Mouse (Mus musculus) liver, embryonic 13.5 days (tissue): ENCODE data around the gene Phf10. TPM values are rescaled to one million over a fixed set of nuclear protein-coding genes. Genes with fewer than 3 reads are reported as not detected.
A peak's percentile ranks its signal among the peaks of the same experiment; 100 is the strongest.
"Not testable (repeated sequence)": the region's sequence is repeated elsewhere in the genome, so short reads cannot be mapped to it uniquely, and the experiment has no call there.

ENCODE experiments used
- ATAC-seq: fragments of 200-750 bp; cut with Nextera tagmentation; 2 replicates; pipeline ENCODE4 v1.8.0; 2017; ENCODE audit warnings: low read depth, mild to moderate bottlenecking, moderate number of reproducible peaks, moderate library complexity
- DNase-seq: peaks from one replicate; pipeline ENCODE4 v3.0.0; 2022
- H3K27ac ChIP-seq: fragments of 300-500 bp; sonication (generic); 2 replicates; pipeline ENCODE4 v1.5.1; 2015; ENCODE audit warnings: moderate library complexity, mild to moderate bottlenecking, inconsistent platforms
- H3K27me3 ChIP-seq: fragments of 300-500 bp; sonication (generic); 2 replicates; pipeline ENCODE4 v1.6.1; 2015; ENCODE audit warnings: mild to moderate bottlenecking, inconsistent platforms
- H3K36me3 ChIP-seq: fragments of 300-500 bp; sonication (generic); 2 replicates; pipeline ENCODE4 v1.6.1; 2015; ENCODE audit warnings: mild to moderate bottlenecking, inconsistent platforms
- H3K4me1 ChIP-seq: fragments of 300-500 bp; sonication (generic); replicated peaks from 2 replicates; pipeline ENCODE4 v1.6.1; 2015; ENCODE audit warnings: inconsistent platforms
- H3K4me2 ChIP-seq: fragments of 300-500 bp; sonication (generic); 2 replicates; pipeline ENCODE4 v1.6.1; 2015; ENCODE audit warnings: inconsistent platforms, mild to moderate bottlenecking, moderate library complexity
- H3K4me3 ChIP-seq: fragments of 300-500 bp; sonication (generic); replicated peaks from 2 replicates; pipeline ENCODE4 v1.5.1; 2015; ENCODE audit warnings: mild to moderate bottlenecking, inconsistent platforms
- H3K9ac ChIP-seq: fragments of 300-500 bp; sonication (generic); 2 replicates; pipeline ENCODE4 v1.6.1; 2015; ENCODE audit warnings: mild to moderate bottlenecking, inconsistent platforms
- H3K9me3 ChIP-seq: fragments of 300-500 bp; sonication (generic); replicated peaks from 2 replicates; pipeline ENCODE4 v1.6.1; 2016; ENCODE audit warnings: inconsistent platforms
- WGBS: fragments of 180-500 bp; shearing (Covaris S2); methylation state at CpG from one replicate; pipeline ENCODE4 v1.1.7; 2015; ENCODE audit not compliant: insufficient replicate concordance; 5-methylcytosine and 5-hydroxymethylcytosine counted together
- polyA plus RNA-seq: library from polyadenylated mRNA; unstranded; fragments of >200 nt; fragmentation: Nextera tagmentation; extraction: Ambion mirVana; gene quantifications from 2 replicates; pipeline ENCODE4 v1.2.1, GENCODE M21; 2015

Gene Phf10
- polyA plus RNA-seq, 1 experiment from 2014 or later: 95.9 TPM

- H3K27me3 ChIP-seq: 0 out of 2 replicates have a peak, but pooled peaks cover 3% of the 10 kb centered on the region
- no peaks in the 10 kb centered on the region for H3K4me1 ChIP-seq
- no peak overlapping the region for H3K27ac ChIP-seq
- no peak overlapping the region for H3K4me2 ChIP-seq
- no peak for DNase-seq
- 60% methylated on average over 5 of the region's 5 CpGs for WGBS
- ATAC-seq: no peak
- H3K4me3 ChIP-seq: no peak overlapping the region
- no peaks in the 10 kb centered on the region for H3K36me3 ChIP-seq
- no peak overlapping the region for H3K9ac ChIP-seq
- no peaks in the 10 kb centered on the region for H3K9me3 ChIP-seq
Measured at GRCm38 (mm10) chr17:14909331-14909730, 51.7 kb downstream of the Phf10 start.

DNA sequence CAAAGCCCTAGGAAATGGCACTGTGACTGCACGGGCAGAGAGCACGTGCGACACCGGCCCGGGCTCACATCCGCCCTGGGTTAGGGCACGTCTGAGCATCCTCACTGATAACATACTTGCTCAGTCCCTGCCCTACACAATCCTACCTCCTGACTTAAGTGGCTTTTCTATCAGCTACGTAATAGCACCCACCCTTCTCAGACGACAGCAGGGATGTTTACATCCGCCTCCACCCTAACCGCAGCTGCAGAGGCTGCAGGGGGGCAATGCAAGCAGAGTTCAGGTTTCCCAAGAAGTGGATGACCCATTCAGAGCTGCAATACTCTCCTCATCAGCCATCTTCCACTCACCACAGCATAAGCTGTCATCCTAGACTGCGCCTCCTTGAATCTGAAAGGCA, 53.9 kb downstream of the Phf10 start:
- Histone ChIP-seq H3K9ac (no peak overlapping the region), H3K27me3 (0 out of 2 replicates have a peak, but pooled peaks cover 3% of the 10 kb centered on the region), H3K4me1 (no peaks in the 10 kb centered on the region), H3K36me3 (no peaks in the 10 kb centered on the region), H3K27ac (no peak overlapping the region), H3K4me2 (no peak overlapping the region), H3K4me3 (no peak overlapping the region), H3K9me3 (no peaks in the 10 kb centered on the region)
- 56% methylated on average over 12 of the region's 12 CpGs for WGBS
- DNase-seq: no peak
- no peak for ATAC-seq

GRCm38 (mm10) chr17:14906611-14907010, 54.5 kb downstream of the Phf10 start:
- no peaks in the 10 kb centered on the region for H3K4me1 ChIP-seq
- H3K9me3 ChIP-seq: no peaks in the 10 kb centered on the region
- DNase-seq (no peak), ATAC-seq (no peak)
- H3K27me3 ChIP-seq: 0 out of 2 replicates have a peak, but pooled peaks cover 3% of the 10 kb centered on the region
- no peak overlapping the region for H3K27ac ChIP-seq
- H3K36me3 ChIP-seq: no peaks in the 10 kb centered on the region
- no peak overlapping the region for H3K9ac ChIP-seq
- H3K4me3 ChIP-seq: no peak overlapping the region
- 29% methylated on average over 1 of the region's 1 CpGs for WGBS
- no peak overlapping the region for H3K4me2 ChIP-seq

DNA sequence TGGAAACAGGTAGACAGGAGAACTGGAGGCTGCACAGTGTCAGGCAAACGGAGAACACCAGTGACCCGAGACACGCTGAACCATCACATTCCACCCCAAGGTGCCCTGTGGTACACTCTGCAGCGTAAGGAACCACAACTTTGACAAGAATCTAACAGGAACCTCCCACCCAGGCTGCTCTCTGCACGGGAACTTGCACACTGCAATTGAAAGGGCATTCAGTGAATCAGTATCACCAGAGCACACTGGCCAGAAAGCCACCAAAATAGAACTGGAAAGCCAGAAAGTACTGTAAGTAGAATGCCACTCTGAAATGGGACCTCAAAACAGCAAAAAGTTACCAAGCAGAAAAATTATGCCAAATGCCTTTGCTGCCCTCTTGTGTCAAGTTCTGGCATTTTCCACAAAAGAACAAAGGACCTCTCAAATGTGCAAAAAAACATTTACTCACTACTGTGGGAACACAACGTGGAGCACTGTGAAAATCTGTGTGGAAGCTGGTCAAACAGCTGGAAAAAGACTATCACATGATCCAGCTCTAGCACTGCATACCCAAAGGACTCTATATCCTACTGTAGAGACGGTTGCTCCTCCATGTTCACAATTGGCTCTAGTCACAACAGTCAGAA, 56.3 kb downstream of the Phf10 start:
- DNase-seq (peak; percentile 15), ATAC-seq (no peak)

GRCm38 (mm10) chr17:14904206-14904605, 56.9 kb downstream of the Phf10 start:
- Histone ChIP-seq H3K4me3 (no peak overlapping the region), H3K9ac (no peak overlapping the region), H3K27ac (no peak overlapping the region), H3K27me3 (0 out of 2 replicates have a peak, but pooled peaks cover 3% of the 10 kb centered on the region), H3K36me3 (no peaks in the 10 kb centered on the region), H3K4me1 (no peaks in the 10 kb centered on the region), H3K4me2 (no peak overlapping the region), H3K9me3 (no peaks in the 10 kb centered on the region)
- DNase-seq: no peak
- ATAC-seq: no peak
- WGBS: 65% methylated on average over 6 of the region's 6 CpGs

More for the DNA sequence above, 56.3 kb downstream of the Phf10 start:
- Histone ChIP-seq H3K4me3 (no peak overlapping the region), H3K27ac (no peak overlapping the region), H3K27me3 (0 out of 2 replicates have a peak, but pooled peaks cover 3% of the 10 kb centered on the region), H3K9ac (no peak overlapping the region), H3K9me3 (no peaks in the 10 kb centered on the region), H3K4me1 (no peaks in the 10 kb centered on the region), H3K36me3 (no peaks in the 10 kb centered on the region), H3K4me2 (no peak overlapping the region)
- WGBS: 31% methylated on average over 7 of the region's 7 CpGs

DNA sequence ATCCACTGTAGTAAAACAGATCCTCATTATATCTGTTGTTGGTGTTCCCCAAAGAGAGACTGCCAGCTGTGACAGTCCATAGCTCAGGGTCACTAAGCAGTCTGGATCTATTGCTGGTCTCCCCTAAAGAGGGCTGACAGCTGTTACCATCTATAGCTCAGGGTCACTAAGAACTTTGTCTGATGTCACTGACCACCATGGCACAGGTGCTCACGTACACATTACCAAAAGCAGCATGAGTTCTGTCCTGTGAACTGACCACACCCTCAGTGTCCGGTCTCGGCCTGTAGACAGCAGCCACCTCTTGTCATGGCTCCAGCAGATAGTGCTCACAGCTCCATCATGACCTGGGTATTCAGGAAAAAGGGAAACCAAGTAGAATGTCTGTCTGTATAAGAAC, 57.9 kb downstream of the Phf10 start:
- Histone ChIP-seq H3K27ac (no peak overlapping the region), H3K9ac (no peak overlapping the region), H3K4me2 (no peak overlapping the region), H3K9me3 (no peaks in the 10 kb centered on the region), H3K27me3 (0 out of 2 replicates have a peak, but pooled peaks cover 3% of the 10 kb centered on the region), H3K4me3 (no peak overlapping the region), H3K4me1 (no peaks in the 10 kb centered on the region), H3K36me3 (no peaks in the 10 kb centered on the region)
- WGBS: 57% methylated on average over 3 of the region's 3 CpGs
- DNase-seq (no peak), ATAC-seq (no peak)

DNA sequence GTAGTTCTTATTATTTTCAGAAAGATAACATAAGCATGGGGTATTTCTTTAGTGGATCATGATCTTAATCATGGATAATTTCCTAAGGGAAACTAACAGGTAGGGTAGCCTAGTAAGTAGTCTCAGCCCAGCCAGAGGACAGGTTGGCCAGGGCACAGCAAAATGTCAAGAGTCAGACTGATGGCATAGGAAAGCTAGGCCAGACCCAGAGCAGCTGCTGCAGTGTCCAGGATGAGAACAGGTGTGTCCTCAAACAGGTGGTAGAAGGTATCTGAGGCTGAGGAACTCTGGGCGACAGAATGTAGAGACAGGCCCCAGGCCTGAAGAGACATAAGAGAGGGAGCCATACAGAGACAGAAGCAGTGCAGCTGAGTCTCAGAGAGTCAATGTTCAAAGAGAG, 62.1 kb downstream of the Phf10 start:
- H3K9ac ChIP-seq: no peak overlapping the region
- 53% methylated on average over 1 of the region's 1 CpGs for WGBS
- ATAC-seq (no peak), DNase-seq (no peak)
- no peaks in the 10 kb centered on the region for H3K36me3 ChIP-seq
- no peak overlapping the region for H3K27ac ChIP-seq
- H3K4me3 ChIP-seq: no peak overlapping the region
- no peak overlapping the region for H3K4me2 ChIP-seq
- no peaks in the 10 kb centered on the region for H3K4me1 ChIP-seq
- H3K9me3 ChIP-seq: no peaks in the 10 kb centered on the region
- no peaks in the 10 kb centered on the region for H3K27me3 ChIP-seq

DNA sequence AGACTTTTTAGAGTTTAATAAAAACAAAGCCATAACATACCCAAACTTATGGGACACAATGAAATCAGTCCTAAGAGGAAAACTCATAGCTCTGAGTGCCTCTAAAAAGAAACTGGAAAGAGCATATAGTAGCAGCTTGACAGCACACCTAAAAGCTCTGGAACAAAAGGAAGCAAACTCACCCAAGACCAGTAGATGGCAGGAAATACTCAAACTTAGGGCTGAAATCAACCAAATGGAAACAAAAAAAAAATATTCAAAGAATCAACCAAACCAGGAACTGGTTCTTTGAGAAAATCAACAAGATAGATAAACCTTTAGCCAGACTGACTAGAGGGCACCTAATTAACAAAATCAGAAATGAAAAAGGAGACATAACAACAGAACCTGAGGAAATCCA, 66.0 kb downstream of the Phf10 start:
- not testable (repeated sequence) for H3K36me3 ChIP-seq, H3K4me2 ChIP-seq, ATAC-seq, H3K27me3 ChIP-seq, H3K4me1 ChIP-seq, H3K27ac ChIP-seq, H3K9me3 ChIP-seq, H3K4me3 ChIP-seq, DNase-seq, H3K9ac ChIP-seq

Other genes with a start within 250 kb of the Phf10 start
- gene Wdr27, start 18.1 kb downstream of the Phf10 start, polyA plus RNA-seq: 1.3 and 1.7 TPM in 2 replicates
- gene 1600012H06Rik, start 18.1 kb downstream of the Phf10 start, polyA plus RNA-seq: 11.2 and 14.4 TPM in 2 replicates
- gene 9030025P20Rik, start 17.2 kb upstream of the Phf10 start, polyA plus RNA-seq: 5.3 and 5.9 TPM in 2 replicates
- 1.2 and 1.7 TPM in 2 replicates for gene Gm3417, start 17.5 kb upstream of the Phf10 start, polyA plus RNA-seq
- gene Gm3435, start 48.9 kb upstream of the Phf10 start, polyA plus RNA-seq: 3.8 and 4.8 TPM in 2 replicates
- gene Ermard, start 79.9 kb upstream of the Phf10 start, polyA plus RNA-seq: 28.6 and 31.5 TPM in 2 replicates
- gene Tcte3, start 80.2 kb upstream of the Phf10 start, polyA plus RNA-seq: 2.1 and 3.1 TPM in 2 replicates
- 3.9 and 4.9 TPM in 2 replicates for gene Gm3448, start 80.3 kb upstream of the Phf10 start, polyA plus RNA-seq